Mouse (Mus musculus) heart, postnatal 10 days (tissue): ENCODE data around the gene Olfr912. TPM values are rescaled to one million over a fixed set of nuclear protein-coding genes. Genes with fewer than 3 reads are reported as not detected.

ENCODE experiments used
- DNase-seq, 2 experiments: peaks; one replicate each; pipeline ENCODE4 v3.0.0; 2021
- intact Hi-C: fragments of 180-260 bp; cut with DNase I; formaldehyde crosslinking; loops from one replicate; pipeline ENCODE4 v1.15.1; 2025
- total RNA-seq, 2 experiments: library from RNA; stranded (reverse); gene quantifications; 2 replicates each; pipeline ENCODE4 v1.2.3; 2021

Gene Olfr912
- total RNA-seq: not detected

GRCm38 (mm10) chr9:38579878-38580277, at the start of gene Olfr912:
Olfr912 (plus strand) TSS chr9:38580178.
- intact Hi-C loops: loop anchor here (2.0 kb wide), 1 partner anchor 41 kb away; no protein-coding TSS in a partner anchor
- no peak for DNase-seq

GRCm38 (mm10) chr9:38537549-38537948, 42.4 kb upstream of the Olfr912 start, which contains the start of gene Olfr910:
Olfr910 (plus strand) TSS chr9:38537849.
- intact Hi-C loops: no loop called here
- DNase-seq: no peak

GRCm38 (mm10) chr9:38591056-38591455, 11.1 kb downstream of the Olfr912 start:
- intact Hi-C loops: no loop called here
- no peak for DNase-seq

- intact Hi-C loops: no loop called here
- no peak for DNase-seq
These were observed 12.5 kb downstream of the Olfr912 start, which contains the start of gene Olfr913 for GRCm38 (mm10) chr9:38592459-38592858. Olfr913 (plus strand) TSS chr9:38592759.

GRCm38 (mm10) chr9:38604802-38605201, 24.8 kb downstream of the Olfr912 start, which contains the start of gene Olfr914:
Olfr914 (plus strand) TSS chr9:38605102.
- DNase-seq: no peak
- intact Hi-C loops: no loop called here

GRCm38 (mm10) chr9:38632406-38632805, 52.4 kb downstream of the Olfr912 start:
- no peak for DNase-seq
- intact Hi-C loops: no loop called here

Other genes with a start within 250 kb of the Olfr912 start
- gene Olfr898, start 231.8 kb upstream of the Olfr912 start, total RNA-seq: not detected
- gene Olfr250, start 213.3 kb upstream of the Olfr912 start, total RNA-seq: not detected
- gene Olfr251, start 203.1 kb upstream of the Olfr912 start, total RNA-seq: not detected
- gene Olfr147, start 178.5 kb upstream of the Olfr912 start, total RNA-seq: not detected
- gene Olfr901, start 150.7 kb upstream of the Olfr912 start, total RNA-seq: not detected
- gene Olfr902, start 132.5 kb upstream of the Olfr912 start, total RNA-seq: not detected
- not detected for gene Olfr904, start 117.0 kb upstream of the Olfr912 start, total RNA-seq
- gene Olfr905, start 109.1 kb upstream of the Olfr912 start, total RNA-seq: not detected
- gene Olfr906, start 93.1 kb upstream of the Olfr912 start, total RNA-seq: not detected
- not detected for gene Olfr907, start 84.4 kb upstream of the Olfr912 start, total RNA-seq
- gene Olfr911-ps1, start 58.6 kb upstream of the Olfr912 start, total RNA-seq: not detected
- gene Olfr910, start 42.3 kb upstream of the Olfr912 start, total RNA-seq: not detected
- gene Olfr913, start 12.6 kb downstream of the Olfr912 start, total RNA-seq: not detected
- gene Olfr914, start 24.9 kb downstream of the Olfr912 start, total RNA-seq: not detected
- not detected for gene Olfr916, start 79.7 kb downstream of the Olfr912 start, total RNA-seq
- gene Olfr917, start 85.7 kb downstream of the Olfr912 start, total RNA-seq: not detected
- not detected for gene Olfr918, start 94.4 kb downstream of the Olfr912 start, total RNA-seq
- gene Olfr919, start 123.5 kb downstream of the Olfr912 start, total RNA-seq: not detected
- 10 to 100 TPM; 29.9 to 34.3 TPM for gene Vwa5a, start 138.1 kb downstream of the Olfr912 start, total RNA-seq
- gene Olfr920, start 172.1 kb downstream of the Olfr912 start, total RNA-seq: under 1 TPM; 0.07 to 0.12 TPM
- gene Olfr921, start 192.9 kb downstream of the Olfr912 start, total RNA-seq: not detected
- not detected for gene Olfr922, start 234.4 kb downstream of the Olfr912 start, total RNA-seq
- not detected for gene Olfr923, start 246.4 kb downstream of the Olfr912 start, total RNA-seq